Mouse (Mus musculus) heart, embryonic 16.5 days (tissue): Measurements from ENCODE around the gene Sgpp1. TPM values are rescaled to one million over a fixed set of nuclear protein-coding genes. Genes with fewer than 3 reads are reported as not detected.

Experiments used
- ATAC-seq: fragments of 200-750 bp; cut with Nextera tagmentation; replicated peaks from 2 replicates; pipeline ENCODE4 v1.8.0; 2017; ENCODE audit warnings: moderate number of reproducible peaks; ENCODE audit not compliant: insufficient read depth, low FRiP score; ENCODE audit errors: extremely low read depth
- H3K27ac ChIP-seq: fragments of 300-500 bp; sonication (generic); 2 replicates; pipeline ENCODE4 v1.5.1; 2014; ENCODE audit warnings: mild to moderate bottlenecking, low read length, control low read depth, moderate library complexity
- H3K27me3 ChIP-seq: fragments of 300-500 bp; sonication (generic); 2 replicates; pipeline ENCODE4 v1.6.1; 2014; ENCODE audit warnings: low read length, mixed read lengths; ENCODE audit not compliant: control insufficient read depth, insufficient read depth
- H3K36me3 ChIP-seq: fragments of 300-500 bp; sonication (generic); 2 replicates; pipeline ENCODE4 v1.6.1; 2014; ENCODE audit not compliant: control insufficient read depth, insufficient read depth
- H3K4me1 ChIP-seq: fragments of 300-500 bp; sonication (generic); 2 replicates; pipeline ENCODE4 v1.6.1; 2014; ENCODE audit warnings: low read length, mixed read lengths; ENCODE audit not compliant: control insufficient read depth, insufficient read depth
- H3K4me2 ChIP-seq: fragments of 300-500 bp; sonication (generic); 2 replicates; pipeline ENCODE4 v1.6.1; 2014; ENCODE audit warnings: low read depth, mild to moderate bottlenecking, control low read depth, low read length
- H3K4me3 ChIP-seq: fragments of 300-500 bp; sonication (generic); 2 replicates; pipeline ENCODE4 v1.5.1; 2014; ENCODE audit warnings: mild to moderate bottlenecking, control low read depth, low read length
- H3K9ac ChIP-seq: fragments of 300-500 bp; sonication (generic); 2 replicates; pipeline ENCODE4 v1.6.1; 2014; ENCODE audit warnings: low read length, control low read depth
- H3K9me3 ChIP-seq: fragments of 300-500 bp; sonication (generic); replicated peaks from 2 replicates; pipeline ENCODE4 v1.6.1; 2016; ENCODE audit warnings: low read length; ENCODE audit not compliant: control insufficient read depth
- WGBS: fragments of 180-500 bp; shearing (Covaris S2); extraction: QIAGEN DNeasy Blood & Tissue Kit; methylation state at CpG from one replicate; pipeline ENCODE4 v1.1.7; 2014; 5-methylcytosine and 5-hydroxymethylcytosine counted together
- polyA plus RNA-seq: library from polyadenylated mRNA; unstranded; fragments of >200 nt; fragmentation: Nextera tagmentation; extraction: Ambion mirVana; gene quantifications from 2 replicates; pipeline ENCODE4 v1.2.1, GENCODE M21; 2015

Sgpp1 gene
- polyA plus RNA-seq, 1 experiment from 2014 or later = 15.9 TPM

GRCm38 (mm10) chr12:75739611-75740010 lies 4.1 kb upstream of the Sgpp1 start:
- Histone ChIP-seq H3K27me3 (no peaks in the 10 kb centered on the region), H3K4me2 (no peak overlapping the region), H3K4me3 (no peak overlapping the region), H3K9me3 (no peaks in the 10 kb centered on the region), H3K36me3 (no peaks in the 10 kb centered on the region), H3K27ac (no peak overlapping the region), H3K4me1 (peaks cover 3% of the 10 kb centered on the region; the same call in 1 of the 2 replicates), H3K9ac (no peak overlapping the region)
- no peak for ATAC-seq
- WGBS = 37% methylated on average over 2 of the region's 2 CpGs

GRCm38 (mm10) chr12:75736296-75736695 lies 767 bp upstream of the Sgpp1 start:
- H3K36me3 ChIP-seq = no peaks in the 10 kb centered on the region
- no peak overlapping the region for H3K4me3 ChIP-seq
- no peak overlapping the region for H3K27ac ChIP-seq
- 72% methylated on average over 4 of the region's 4 CpGs for WGBS
- H3K4me1 ChIP-seq = peaks cover 10% of the 10 kb centered on the region; the same call in 1 of the 2 replicates
- H3K9ac ChIP-seq = no peak overlapping the region
- H3K9me3 ChIP-seq = no peaks in the 10 kb centered on the region
- no peak for ATAC-seq
- no peaks in the 10 kb centered on the region for H3K27me3 ChIP-seq
- no peak overlapping the region for H3K4me2 ChIP-seq

GRCm38 (mm10) chr12:75734891-75735245 lies 661 bp downstream of the Sgpp1 start:
- peak overlapping the region; percentile 65 for H3K4me3 ChIP-seq
- H3K4me2 ChIP-seq = peak overlapping the region; percentile 90
- peak overlapping the region; percentile 96 for H3K9ac ChIP-seq
- H3K27me3 ChIP-seq = no peaks in the 10 kb centered on the region
- peak; percentile 19; the same call in 1 of the 2 replicates for ATAC-seq
- peaks cover 10% of the 10 kb centered on the region; the same call in 1 of the 2 replicates for H3K4me1 ChIP-seq
- H3K36me3 ChIP-seq = no peaks in the 10 kb centered on the region
- under 1% methylated on average over 17 of the region's 17 CpGs for WGBS
- H3K9me3 ChIP-seq = no peaks in the 10 kb centered on the region
- H3K27ac ChIP-seq = peak overlapping the region; percentile 85

GRCm38 (mm10) chr12:75734167-75734566 lies 1.4 kb downstream of the Sgpp1 start:
- Histone ChIP-seq H3K36me3 (no peaks in the 10 kb centered on the region), H3K4me1 (peaks cover 10% of the 10 kb centered on the region; the same call in 1 of the 2 replicates), H3K9me3 (no peaks in the 10 kb centered on the region), H3K27me3 (no peaks in the 10 kb centered on the region), H3K4me2 (peak overlapping the region; percentile 90), H3K4me3 (peak overlapping the region; percentile 65), H3K9ac (peak overlapping the region; percentile 96), H3K27ac (no peak overlapping the region)
- 13% methylated on average over 10 of the region's 10 CpGs for WGBS
- no peak for ATAC-seq

GRCm38 (mm10) chr12:75733331-75734070 lies 2.0 kb downstream of the Sgpp1 start:
- peaks cover 4% of the 10 kb centered on the region for H3K36me3 ChIP-seq
- H3K9ac ChIP-seq = peak overlapping the region; percentile 96
- ATAC-seq = no peak
- H3K27ac ChIP-seq = peak overlapping the region; percentile 35; the same call in 1 of the 2 replicates
- H3K27me3 ChIP-seq = no peaks in the 10 kb centered on the region
- peaks cover 10% of the 10 kb centered on the region; the same call in 1 of the 2 replicates for H3K4me1 ChIP-seq
- WGBS = 28% methylated on average over 7 of the region's 7 CpGs
- peak overlapping the region; percentile 90 for H3K4me2 ChIP-seq
- H3K4me3 ChIP-seq = peak overlapping the region; percentile 65
- no peaks in the 10 kb centered on the region for H3K9me3 ChIP-seq

GRCm38 (mm10) chr12:75731927-75732443 lies 3.5 kb downstream of the Sgpp1 start:
- Histone ChIP-seq H3K27ac (no peak overlapping the region), H3K9me3 (no peaks in the 10 kb centered on the region), H3K4me2 (no peak overlapping the region), H3K36me3 (peaks cover 6% of the 10 kb centered on the region), H3K4me1 (peaks cover 10% of the 10 kb centered on the region; the same call in 1 of the 2 replicates), H3K27me3 (no peaks in the 10 kb centered on the region), H3K4me3 (no peak overlapping the region), H3K9ac (no peak overlapping the region)
- no peak for ATAC-seq
- WGBS = 70% methylated on average over 6 of the region's 6 CpGs

GRCm38 (mm10) chr12:75731508-75731907 lies 4.0 kb downstream of the Sgpp1 start:
- Histone ChIP-seq H3K9me3 (no peaks in the 10 kb centered on the region), H3K4me2 (no peak overlapping the region), H3K4me3 (no peak overlapping the region), H3K9ac (no peak overlapping the region), H3K36me3 (peaks cover 6% of the 10 kb centered on the region), H3K27ac (no peak overlapping the region), H3K4me1 (peaks cover 10% of the 10 kb centered on the region; the same call in 1 of the 2 replicates), H3K27me3 (no peaks in the 10 kb centered on the region)
- 88% methylated on average over 3 of the region's 3 CpGs for WGBS
- no peak for ATAC-seq

GRCm38 (mm10) chr12:75730458-75730857 lies 5.1 kb downstream of the Sgpp1 start:
- no peak for ATAC-seq

GRCm38 (mm10) chr12:75729876-75730275 lies 5.7 kb downstream of the Sgpp1 start:
- no peak for ATAC-seq
- H3K4me1 ChIP-seq = peaks cover 7% of the 10 kb centered on the region; the same call in 1 of the 2 replicates
- WGBS = 35% methylated on average over 1 of the region's 1 CpGs
- H3K36me3 ChIP-seq = peaks cover 6% of the 10 kb centered on the region
- no peaks in the 10 kb centered on the region for H3K9me3 ChIP-seq
- H3K9ac ChIP-seq = no peak overlapping the region
- H3K27ac ChIP-seq = no peak overlapping the region
- H3K4me2 ChIP-seq = no peak overlapping the region
- no peaks in the 10 kb centered on the region for H3K27me3 ChIP-seq
- no peak overlapping the region for H3K4me3 ChIP-seq

More at GRCm38 (mm10) chr12:75730458-75730857, 5.1 kb downstream of the Sgpp1 start:
- Histone ChIP-seq H3K36me3 (peaks cover 6% of the 10 kb centered on the region), H3K4me1 (peaks cover 7% of the 10 kb centered on the region; the same call in 1 of the 2 replicates), H3K27ac (peak overlapping the region; percentile 21; the same call in 1 of the 2 replicates), H3K4me3 (no peak overlapping the region), H3K4me2 (no peak overlapping the region), H3K9ac (no peak overlapping the region), H3K27me3 (no peaks in the 10 kb centered on the region), H3K9me3 (no peaks in the 10 kb centered on the region)
- WGBS = 67% methylated on average over 4 of the region's 4 CpGs
